Mouse (Mus musculus): ENCODE measurements around the gene Cant1.

DNA sequence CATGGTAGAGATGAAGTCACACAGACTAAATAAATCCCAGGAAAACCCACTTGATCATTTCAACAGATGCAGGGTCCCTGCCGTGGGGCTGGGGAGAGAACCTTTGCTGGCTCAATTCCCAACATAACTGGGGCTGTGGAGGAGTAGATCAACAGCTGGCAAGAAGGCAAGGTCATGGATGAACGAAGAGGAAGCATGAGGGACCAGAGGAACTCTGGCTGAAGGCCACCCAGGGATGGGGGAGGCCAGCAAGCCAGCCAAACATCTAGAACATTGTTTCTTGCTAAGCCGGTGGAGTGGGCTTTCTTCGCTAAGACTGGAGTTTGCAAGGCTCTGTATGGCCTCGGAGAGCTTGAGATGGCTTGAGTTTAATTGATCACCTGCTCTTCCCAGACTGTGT, 43.0 kb downstream of the Cant1 start:
- TF ChIP-seq CTCF (IDR thresholded peaks at IDR 0.05; ENCODE audit: low read depth): no peak
- TF ChIP-seq EP300 (IDR thresholded peaks at IDR 0.05; ENCODE audit: low read depth): no peak

All from liver, embryonic 14.5 days (tissue).